Mouse (Mus musculus) G1E (cell line): ENCODE measurements at regions not wholly inside any gene's neighbourhood (a gene's known extent, or its start where the extent isn't known, plus 50 kb on each side); places are given as distances from the start of the nearest gene placed in this dataset.

ENCODE experiments used
- CTCF ChIP-seq: IDR thresholded peaks from 2 replicates; pipeline ENCODE4 v1.5.1; 2012; ENCODE audit warnings: low read depth, low read length, inconsistent platforms, mixed read lengths
- GATA1 ChIP-seq: IDR thresholded peaks from 2 replicates; pipeline ENCODE4 v1.6.1; 2012; ENCODE audit warnings: borderline replicate concordance, low read length, inconsistent platforms, mixed read lengths
- TAL1 ChIP-seq: conservative IDR thresholded peaks from 2 replicates; pipeline ENCODE4 v1.6.1; 2012; ENCODE audit warnings: low read depth, low read length, inconsistent platforms, mixed read lengths

DNA sequence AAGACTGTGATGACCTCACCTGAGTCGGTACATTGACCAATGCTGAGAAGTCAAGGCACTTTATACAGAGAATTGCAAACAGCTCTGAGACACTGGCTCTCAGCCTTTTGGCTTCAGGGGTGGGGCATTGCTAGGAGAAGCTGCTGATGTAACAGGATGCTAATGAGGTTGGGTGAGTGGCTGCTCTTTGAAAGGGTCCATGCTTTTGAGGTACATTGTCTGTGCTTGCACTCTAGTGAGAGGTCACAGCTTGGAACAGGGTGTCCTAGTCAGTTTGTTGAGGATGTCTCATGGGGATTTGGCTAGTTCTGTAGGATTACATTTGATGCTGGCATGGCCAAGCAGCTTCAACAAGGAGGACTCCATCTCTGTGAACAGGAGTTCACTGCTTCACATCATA is 109.1 kb upstream of the Auts2 start:
- TF ChIP-seq TAL1 (no peak), CTCF (no peak), GATA1 (no peak)
